Mouse (Mus musculus) CD8-positive naive resting alpha-beta T cell, adult 2 months (primary cell): Measurements from ENCODE around the gene Bsg.
"Not testable (repeated sequence)": the region's sequence is repeated elsewhere in the genome, so short reads cannot be mapped to it uniquely, and the experiment has no call there.

Experiments used
- DNase-seq, 2 experiments: peaks; one replicate each; pipeline ENCODE4 v3.0.0; 2022; ENCODE audit warnings: low read depth in 2 of 2, low spot score in 2 of 2

The Bsg gene

DNA sequence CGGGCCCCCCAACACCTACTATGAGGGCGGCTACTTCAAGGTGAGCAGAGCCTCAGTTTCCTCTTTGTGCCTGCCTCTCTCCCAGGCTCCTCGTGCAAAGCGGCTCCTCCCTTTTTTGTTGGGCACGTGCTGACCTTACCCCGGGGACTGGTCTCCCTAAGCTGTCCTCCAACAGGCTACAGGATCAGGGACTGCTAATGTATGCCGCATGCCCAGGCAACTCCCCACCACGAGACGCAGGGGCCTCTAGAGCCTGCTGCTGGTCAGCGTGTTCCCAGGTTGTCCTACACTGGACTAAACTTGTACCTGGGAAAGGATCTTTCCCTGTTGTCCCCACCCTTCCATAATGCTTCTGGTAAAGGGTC lies 21.8 kb upstream of the Bsg start:
- peak in 1 of 2 experiments; percentile 21 for DNase-seq

DNA sequence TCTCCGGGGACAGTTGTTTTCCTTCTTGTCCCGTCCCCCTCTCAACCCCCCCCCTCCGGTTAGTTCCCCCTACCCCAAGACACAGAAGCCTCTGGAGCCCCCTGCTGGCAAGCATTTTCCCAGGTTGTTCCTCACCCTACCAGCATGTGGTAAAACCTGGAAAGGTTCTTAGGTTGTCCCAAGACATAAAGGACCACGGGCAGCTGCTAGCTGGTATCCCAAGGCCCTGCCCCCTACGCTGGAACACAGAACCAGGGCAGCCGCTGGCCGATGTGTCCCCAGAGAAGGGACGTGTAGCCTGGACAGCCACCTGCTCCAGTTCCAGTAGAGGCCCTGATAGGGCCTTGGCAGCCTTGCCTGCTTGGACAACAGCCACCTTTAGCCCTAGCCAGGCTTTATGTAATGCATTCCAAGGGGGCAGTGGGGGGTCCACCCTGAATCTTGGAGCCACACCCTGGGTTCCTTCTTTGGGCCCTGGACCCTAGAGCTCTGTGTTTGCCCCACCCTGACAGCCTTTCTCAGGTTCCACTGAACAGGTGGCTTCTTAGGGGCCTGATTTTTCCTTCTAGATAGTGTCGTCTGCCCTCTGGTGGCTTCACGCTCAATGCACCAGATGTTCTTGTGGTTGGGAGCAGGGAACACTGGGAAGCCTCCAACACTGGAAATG lies 21.2 kb upstream of the Bsg start:
- peak in 1 of 2 experiments; percentile 40 for DNase-seq

DNA sequence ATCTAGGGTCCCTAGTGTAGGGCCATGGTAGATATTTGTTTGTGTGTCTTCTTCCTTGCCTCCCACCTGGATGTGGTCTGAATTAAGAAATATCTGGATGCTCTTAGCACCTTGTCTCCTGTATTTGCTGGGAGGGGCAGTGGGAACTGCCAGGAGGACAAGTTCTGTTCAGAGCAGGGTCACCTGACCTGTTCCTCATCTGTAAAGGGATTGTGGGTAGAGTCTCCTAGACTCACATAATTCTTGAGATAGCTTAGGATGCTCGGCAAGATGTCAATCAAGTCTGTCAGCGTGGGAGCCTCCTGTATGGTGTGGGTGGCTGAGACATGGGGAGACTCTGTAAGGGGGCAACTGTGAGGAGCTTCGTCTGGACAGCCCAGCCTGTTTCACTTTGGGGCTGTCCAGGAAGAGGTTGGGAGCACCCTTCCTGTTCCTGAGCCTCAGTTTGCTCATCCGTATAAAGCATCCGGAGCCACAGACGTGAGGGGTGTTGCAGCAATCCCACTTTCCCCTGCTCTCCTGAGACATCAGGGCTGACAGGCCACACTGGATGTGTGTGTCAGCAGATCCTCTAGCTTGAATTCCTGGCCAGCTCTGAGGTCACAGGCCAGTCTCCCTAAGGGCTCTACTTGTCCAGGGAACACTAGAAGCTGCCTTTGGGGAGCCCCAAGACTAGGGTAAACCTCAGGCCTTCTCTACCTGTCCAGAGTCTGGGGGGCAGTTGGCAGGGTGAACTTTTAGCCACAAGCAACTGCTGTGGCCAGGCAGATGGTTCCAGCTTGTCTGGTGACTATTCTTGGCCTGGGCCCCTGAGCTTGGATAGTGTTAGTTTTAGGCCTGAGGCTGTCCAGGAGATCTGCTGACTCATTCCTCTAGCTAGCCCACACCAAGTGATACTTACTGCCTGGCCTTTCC lies 20.3 kb upstream of the Bsg start:
- no peak for DNase-seq

DNA sequence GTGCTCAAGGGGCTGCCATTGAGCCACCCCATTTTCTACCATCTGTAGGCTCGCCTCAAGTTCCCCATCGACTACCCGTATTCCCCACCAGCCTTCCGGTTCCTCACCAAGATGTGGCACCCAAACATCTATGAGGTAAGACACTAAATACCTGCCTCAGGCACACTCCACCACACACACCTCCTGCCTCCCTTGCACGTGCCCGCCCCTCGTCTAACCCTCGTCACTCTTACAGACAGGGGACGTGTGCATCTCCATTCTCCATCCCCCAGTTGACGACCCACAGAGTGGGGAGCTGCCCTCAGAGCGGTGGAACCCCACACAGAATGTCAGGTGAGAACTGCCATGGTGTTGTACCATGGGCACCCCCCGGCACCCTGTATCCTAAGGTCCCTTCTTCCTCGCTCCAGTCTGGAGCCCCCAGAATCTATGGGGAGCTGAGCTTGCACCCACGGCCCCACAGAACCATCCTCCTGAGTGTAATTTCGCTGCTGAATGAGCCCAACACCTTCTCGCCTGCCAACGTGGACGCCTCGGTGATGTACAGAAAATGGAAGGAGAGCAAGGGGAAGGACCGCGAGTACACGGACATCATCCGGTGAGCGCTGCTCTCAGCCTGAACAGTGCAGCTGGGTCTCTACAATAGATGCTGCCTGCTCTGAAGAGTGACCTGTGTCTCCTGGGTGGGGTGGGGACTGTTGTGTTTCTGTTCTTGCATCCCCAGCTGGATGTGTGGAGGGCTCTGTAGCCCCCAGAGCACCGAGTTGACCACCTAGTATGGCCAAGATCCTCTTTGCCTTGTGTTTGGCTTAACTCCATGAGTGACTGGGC lies 19.3 kb upstream of the Bsg start:
- DNase-seq = no peak

DNA sequence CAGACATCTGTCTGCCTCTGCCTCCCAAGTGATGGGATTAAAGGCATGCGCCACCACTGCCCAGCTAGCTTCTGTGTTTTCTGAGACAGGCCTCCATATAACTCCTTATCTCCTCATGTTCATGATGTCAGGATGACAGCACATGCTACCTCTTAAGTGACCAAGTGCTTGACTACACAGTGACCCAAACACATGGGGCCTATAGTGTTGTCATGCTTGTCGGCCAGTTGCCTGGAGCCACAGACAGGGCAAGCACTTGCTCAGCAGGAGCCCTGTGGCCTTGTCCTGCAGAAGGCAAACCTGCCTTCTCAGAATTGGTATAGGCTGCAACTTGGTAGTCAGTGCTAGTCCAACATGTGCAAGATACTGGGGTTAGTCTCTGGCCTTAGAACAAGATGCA lies 18.1 kb upstream of the Bsg start:
- DNase-seq = no peak

DNA sequence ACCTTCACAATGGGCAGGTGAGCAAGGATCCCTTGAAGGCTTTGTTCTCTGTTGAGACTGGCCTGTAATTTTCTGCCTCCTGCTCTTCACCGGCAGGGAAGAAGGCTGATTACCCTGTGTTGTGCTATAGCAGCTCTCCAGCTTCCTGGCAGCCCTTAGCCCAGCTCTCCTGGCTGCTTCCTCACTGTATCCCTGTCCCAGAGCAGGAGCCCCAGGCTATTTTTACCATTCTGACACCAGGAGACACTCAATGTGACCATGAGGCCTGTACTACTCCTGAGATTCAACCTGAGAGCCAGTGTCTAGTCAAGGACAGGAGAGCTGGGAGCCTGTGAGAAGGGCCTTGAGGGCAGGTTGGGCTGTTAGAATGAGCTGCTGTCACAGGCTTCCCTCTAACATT lies 17.6 kb upstream of the Bsg start:
- DNase-seq = no peak

DNA sequence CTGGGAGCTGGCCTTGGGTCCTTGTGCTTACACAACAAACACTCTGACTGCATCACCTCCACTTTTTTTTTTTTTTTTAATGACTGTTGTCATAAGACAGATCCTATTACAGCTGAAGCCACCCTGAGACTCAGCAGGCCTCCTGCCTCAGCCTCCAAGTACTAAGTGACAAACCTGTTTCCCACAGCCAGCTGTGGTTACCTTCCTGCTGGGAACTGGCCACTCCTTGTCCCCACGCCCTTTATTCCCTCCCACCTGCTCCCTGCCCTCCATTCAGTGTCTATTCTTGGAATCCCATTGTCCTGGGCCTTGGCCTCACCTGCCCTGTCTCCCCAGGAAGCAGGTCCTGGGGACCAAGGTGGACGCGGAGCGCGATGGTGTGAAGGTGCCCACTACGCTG lies 16.8 kb upstream of the Bsg start:
- no peak for DNase-seq

DNA sequence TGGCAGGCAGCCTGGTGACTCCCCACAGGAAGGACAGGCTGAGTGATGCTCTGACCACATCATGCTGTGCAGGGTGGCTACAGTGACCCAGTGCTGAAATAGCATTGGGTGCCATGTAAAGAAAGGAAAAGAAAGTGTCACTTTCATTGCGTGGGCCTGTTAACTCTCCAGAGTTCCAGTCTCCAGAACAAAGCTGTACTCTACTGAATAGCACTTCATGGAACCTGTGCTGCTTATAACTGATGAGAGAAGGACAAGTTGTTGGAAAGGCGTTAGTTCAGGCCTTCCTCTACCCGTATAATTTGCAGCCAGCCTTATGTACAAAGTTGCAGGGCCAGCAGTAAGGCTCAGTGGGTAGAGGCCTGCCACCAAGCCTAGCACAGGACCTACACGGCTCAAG lies 15.6 kb upstream of the Bsg start, which contains the start of gene Gzmm:
Gzmm (plus strand) TSS at position 301 of the 400 bp plus-strand sequence.
- DNase-seq = no peak

DNA sequence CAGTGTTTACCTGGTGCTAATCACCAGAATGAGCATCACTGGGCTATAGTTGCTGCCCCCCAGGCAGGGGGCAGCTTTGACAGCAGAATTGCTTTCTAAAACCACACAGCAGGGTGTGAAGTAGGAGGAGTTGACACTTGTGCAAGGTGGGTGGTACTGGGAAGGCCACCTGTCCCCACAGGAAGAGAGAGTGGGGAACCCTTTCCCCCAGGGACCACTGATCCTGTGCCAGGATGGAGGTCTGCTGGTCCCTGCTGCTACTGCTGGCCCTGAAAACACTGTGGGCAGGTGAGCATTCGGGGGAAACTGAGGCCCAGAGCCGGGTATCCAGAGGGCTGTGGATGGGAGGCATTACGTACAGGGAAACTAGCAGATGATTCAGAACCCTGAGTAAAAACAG lies 15.1 kb upstream of the Bsg start:
- DNase-seq = no peak

DNA sequence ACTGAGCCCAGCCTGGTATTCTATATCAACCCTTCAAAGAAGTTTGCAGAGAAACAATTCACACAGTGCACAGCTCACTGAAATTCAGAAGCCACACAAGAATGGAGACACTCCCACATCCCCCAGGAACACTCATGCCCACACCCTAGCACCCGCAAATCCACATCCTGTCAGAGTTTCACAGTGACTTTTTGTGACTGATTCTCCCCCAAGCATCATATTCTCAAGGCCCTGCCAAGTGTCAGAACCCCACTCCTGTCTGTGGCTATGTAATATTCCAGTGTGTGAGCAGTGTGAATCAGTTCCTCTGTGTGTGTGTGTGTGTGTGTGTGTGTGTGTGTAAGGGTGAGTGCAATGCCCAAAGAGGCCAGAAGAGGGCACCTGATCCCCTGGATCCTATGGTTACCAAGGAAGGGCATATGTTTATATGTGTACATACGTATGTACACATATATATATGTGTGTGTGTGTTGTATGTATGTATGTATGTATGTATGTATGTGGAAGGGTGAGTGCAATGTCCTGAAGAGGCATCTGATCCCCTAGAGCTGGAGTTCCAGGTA lies 12.2 kb upstream of the Bsg start:
- DNase-seq = peak in 1 of 2 experiments; percentile 28

DNA sequence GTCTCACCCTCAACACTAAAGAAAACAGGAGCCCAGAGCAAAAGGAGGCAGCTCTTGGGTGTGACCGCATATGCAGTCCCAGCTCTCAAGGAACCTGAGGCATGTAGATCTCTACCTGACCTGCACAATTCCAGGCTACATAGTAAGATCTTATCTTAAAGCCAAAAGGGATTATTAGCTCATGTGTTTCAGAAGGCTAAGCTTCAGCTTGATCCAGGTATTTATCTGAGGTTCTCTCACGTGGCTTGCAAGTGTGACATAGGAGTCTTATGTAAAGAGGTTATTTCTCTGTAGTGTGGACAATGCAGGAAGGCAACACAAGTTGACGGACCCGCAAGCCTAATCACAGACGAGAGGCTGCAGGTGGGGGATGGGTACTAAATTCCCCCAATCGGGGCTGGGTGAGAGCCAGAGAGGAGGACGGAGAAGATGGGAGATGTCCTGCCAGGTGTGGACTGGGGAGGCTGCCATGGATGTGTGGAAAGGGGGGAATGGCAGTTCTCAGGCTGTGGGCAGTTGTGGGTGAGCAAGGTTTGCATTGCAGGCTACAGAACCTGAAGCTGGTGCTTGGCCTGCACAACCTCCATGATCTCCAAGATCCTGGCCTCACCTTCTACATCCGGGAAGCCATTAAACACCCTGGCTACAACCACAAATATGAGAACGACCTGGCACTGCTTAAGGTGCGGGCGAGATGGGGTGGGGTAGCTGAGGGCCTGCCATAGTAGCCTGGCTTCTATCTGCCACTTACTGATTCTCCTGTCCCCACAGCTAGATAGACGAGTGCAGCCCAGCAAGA lies 10.5 kb upstream of the Bsg start:
- DNase-seq = no peak

DNA sequence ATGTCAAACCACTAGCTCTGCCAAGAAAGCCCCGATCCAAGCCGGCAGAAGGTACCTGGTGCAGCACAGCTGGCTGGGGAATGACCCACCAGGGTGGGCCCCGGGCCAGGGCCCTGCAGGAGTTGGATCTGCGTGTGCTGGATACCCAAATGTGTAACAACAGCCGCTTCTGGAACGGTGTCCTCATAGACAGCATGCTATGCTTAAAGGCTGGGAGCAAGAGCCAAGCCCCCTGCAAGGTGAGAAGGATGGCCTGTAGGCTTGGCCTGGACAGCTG lies 10.0 kb upstream of the Bsg start:
- DNase-seq = no peak

DNA sequence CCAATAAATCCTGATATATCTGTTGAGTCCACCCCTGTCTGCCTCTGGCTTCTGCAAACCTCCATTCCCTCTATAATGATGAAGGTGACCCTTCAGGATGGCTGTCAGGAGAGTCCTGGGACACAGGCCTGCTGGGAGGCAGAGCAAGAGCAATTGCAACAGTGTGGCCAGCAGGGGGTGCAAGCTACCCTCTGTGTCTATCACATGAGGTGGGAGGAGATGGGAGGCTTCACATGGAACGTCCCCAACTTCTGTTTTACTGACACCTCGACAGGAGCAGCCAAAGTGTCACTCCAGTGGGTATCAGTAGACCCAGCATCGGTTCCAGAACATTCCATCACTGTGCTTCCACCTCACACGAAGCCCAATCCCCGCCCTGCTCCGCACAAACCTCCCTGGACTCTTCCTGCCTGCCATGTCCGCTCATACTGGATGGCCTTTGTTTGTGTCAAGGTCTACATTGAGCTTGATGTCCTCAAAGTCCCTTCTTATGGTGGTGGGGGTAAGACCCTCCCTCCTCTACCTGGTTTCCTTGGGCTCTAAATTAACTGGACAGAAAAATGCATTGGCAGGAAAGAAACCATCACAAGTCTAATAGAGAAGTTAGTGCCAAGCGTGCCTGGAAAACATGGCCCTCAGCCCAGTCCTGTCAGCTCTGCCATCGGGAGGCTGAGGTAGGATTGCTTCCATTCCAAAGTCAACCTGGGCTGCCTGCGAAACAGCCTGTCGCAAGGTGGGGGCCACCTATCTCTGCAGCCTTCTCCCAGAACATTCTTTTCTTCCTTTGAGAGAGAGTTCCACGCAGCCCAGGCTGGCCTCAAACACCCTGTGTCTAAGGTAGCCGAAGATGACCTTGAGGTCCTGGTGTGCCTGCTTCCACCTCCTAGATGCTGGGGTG lies 8.8 kb upstream of the Bsg start:
- peak; percentile 57 to 74 for DNase-seq

DNA sequence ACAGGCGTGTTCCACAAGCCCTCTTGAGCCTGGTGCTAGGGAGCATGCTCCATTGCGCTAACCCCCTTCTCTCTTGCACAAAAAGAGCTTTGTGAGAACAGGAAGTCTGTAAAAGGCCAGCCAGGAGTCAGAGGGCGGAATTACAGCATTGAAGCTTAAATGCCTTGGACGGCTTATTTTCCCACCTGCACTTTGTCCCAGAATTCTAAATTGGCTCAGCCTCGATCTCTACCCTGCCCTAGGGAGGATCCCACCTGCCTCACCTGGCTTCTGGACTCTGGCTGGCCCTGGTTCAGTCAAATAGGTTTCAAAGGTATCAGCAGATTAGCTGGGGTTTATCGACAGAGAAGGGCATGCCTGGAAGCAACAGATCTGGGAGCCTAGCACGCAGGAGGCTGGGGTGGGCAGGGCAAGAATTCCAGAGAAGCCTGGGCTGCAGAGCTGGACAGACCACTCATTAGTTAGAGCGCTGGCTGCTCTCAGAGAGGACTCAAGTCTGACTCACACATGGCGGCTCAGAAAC lies 8.1 kb upstream of the Bsg start:
- no peak for DNase-seq

DNA sequence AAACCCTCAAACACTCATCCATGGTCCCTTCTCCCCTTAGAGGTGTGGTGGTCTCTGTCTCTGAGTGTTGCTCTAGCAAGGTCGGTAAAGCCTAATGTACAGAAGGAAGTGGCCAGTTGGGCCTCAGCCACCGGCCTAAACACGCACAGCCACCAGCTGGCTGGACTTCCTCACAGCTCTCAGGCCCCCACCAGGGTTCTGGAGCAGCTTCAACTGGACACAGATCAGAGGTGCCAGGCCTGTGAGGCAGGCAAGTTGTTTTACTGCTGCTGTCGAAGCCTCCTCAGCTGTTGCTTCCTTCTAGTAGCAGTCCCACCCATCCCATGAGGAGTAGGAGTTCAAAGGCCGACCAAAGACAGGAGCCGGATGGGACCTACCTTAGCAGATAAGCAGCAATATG lies 6.4 kb upstream of the Bsg start:
- DNase-seq = no peak

DNA sequence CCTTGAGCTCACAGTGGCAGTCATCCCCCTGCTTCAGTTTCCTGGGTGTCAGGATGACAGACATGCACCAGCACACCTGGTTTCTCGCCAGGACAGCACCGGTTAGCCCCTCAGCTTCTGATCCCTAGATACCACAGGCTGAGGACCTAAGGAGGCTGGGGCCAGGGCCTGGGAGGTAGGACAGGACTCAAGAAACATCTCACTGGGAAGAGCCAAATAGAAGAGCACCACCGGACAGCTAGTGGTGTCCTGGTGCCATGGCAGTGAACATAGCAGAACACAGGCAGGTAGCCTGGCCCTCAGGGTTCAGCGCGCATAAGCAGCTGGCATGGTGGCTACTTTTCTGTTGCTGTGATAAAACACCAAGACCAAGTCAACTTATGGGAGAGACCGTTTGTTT lies 5.8 kb upstream of the Bsg start:
- no peak for DNase-seq

DNA sequence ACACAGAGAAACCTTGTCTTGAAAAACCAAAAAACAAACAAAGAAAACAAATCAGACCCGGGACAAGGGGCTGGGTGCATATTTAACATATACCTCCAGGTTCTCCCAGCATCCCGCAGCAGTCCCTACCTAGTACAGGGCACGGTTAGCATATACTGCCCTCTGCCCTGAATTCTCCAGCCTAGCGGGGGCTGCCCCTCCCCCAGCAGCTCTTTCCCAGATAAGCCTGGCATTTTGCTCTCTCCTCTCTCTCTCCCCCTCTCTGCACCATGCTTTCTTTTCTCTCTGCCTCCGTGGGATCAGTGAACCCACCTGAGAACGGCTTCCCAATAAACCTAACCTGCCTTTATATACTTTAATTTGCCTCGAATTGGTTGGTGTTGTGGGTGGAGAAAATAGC lies 3.6 kb upstream of the Bsg start:
- DNase-seq = no peak

DNA sequence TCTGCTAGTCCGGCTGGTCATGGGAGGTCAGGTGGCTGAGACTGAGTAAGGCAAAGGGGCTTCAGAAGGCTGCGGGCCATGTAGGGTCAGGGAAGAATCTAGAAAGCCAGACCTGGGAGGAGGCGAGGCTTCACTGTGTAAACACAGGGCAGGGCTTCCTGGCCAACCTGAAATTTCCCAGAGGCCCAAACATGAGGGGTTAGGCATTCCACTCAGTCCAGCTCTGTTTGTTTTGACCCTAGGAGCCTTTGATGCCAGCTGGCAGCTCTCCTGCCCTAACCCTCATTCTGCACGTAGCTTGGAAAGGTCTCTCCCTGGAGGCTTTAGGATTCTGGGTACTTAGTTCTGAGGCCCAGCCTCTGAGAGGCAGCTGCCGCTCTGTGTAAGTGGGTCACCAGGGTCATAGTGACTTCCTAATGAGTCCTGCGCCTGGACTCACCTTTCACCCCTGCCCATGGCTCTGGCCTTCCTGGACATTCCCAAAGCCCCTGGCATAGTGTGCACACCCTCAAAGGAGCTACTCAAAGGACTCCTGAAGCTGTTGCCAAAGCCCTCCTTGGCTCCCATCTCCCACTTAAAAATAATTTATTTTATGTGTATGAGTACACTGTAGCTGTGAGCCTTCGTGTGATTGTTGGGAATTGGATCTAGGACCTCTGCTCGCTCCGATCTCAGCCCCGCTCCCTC lies 2.7 kb upstream of the Bsg start:
- DNase-seq = no peak

DNA sequence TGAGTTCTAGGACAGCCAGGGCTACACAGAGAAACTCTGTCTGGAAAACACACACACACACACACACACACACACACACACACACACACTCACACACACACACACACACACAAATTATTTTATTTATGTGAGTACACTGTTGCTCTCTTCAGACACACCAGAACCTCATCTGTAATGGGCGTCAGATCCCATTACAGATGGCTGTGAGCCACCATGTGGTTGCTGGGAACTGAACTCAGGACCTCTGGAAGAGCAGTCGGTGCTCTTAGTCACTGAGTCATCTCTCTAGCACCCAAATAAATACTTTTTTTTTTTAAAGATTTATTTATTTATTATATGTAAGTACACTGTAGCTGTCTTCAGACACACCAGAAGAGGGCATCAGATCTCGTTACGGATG lies 1.3 kb upstream of the Bsg start:
- DNase-seq = not testable (repeated sequence)
